Mouse (Mus musculus): Measurements from ENCODE around the gene Gm8660.
"Not testable (repeated sequence)": the region's sequence is repeated elsewhere in the genome, so short reads cannot be mapped to it uniquely, and the experiment has no call there.

The Gm8660 gene

GRCm38 (mm10) chr7:22370939-22371338 lies at the start of gene Gm8660:
TSS of gene Gm8660 (minus strand) at chr7:22371039.
- DNase-seq (ENCODE audit: low read depth, low spot score) = not testable (repeated sequence)

- DNase-seq (ENCODE audit: low read depth, low spot score) = not testable (repeated sequence)
Observed at GRCm38 (mm10) chr7:22413283-22413682, 42.4 kb upstream of the Gm8660 start, which contains the start of gene Vmn1r148. TSS of gene Vmn1r148 (plus strand) at chr7:22413583.

GRCm38 (mm10) chr7:22329617-22330016 lies 41.2 kb downstream of the Gm8660 start, which contains the start of gene Gm4187:
TSS of gene Gm4187 (minus strand) at chr7:22329717.
- DNase-seq (ENCODE audit: low read depth, low spot score) = not testable (repeated sequence)

All from CD4-positive helper T cell, adult 2 months (primary cell).